Mouse (Mus musculus) intestine, embryonic 16.5 days (tissue): ENCODE results near the gene Mrgpre. TPM values are rescaled to one million over a fixed set of nuclear protein-coding genes. Genes with fewer than 3 reads are reported as not detected.

Experiments used
- ATAC-seq: fragments of 200-750 bp; cut with Nextera tagmentation; 2 replicates; pipeline ENCODE4 v1.8.0; 2017; ENCODE audit warnings: moderate TSS enrichment, moderate library complexity
- H3K27ac ChIP-seq: fragments of 300-500 bp; sonication (generic); 2 replicates; pipeline ENCODE4 v1.5.1; 2014; ENCODE audit warnings: mild to moderate bottlenecking, low read length
- H3K27me3 ChIP-seq: fragments of 300-500 bp; sonication (generic); replicated peaks from 2 replicates; pipeline ENCODE4 v1.6.1; 2014; ENCODE audit warnings: low read length, control low read depth, mixed read lengths; ENCODE audit not compliant: control insufficient read depth, insufficient read depth
- H3K36me3 ChIP-seq: fragments of 300-500 bp; sonication (generic); 2 replicates; pipeline ENCODE4 v1.6.1; 2014; ENCODE audit warnings: low read length, control low read depth; ENCODE audit not compliant: control insufficient read depth, insufficient read depth
- H3K4me1 ChIP-seq: fragments of 300-500 bp; sonication (generic); 2 replicates; pipeline ENCODE4 v1.6.1; 2014; ENCODE audit warnings: low read length, control low read depth, mixed read lengths; ENCODE audit not compliant: control insufficient read depth, insufficient read depth
- H3K4me2 ChIP-seq: fragments of 300-500 bp; sonication (generic); 2 replicates; pipeline ENCODE4 v1.6.1; 2014; ENCODE audit warnings: low read depth, low read length, control low read depth
- H3K4me3 ChIP-seq: fragments of 300-500 bp; sonication (generic); 2 replicates; pipeline ENCODE4 v1.5.1; 2014; ENCODE audit warnings: mild to moderate bottlenecking, low read length
- H3K9ac ChIP-seq: fragments of 300-500 bp; sonication (generic); 2 replicates; pipeline ENCODE4 v1.6.1; 2014; ENCODE audit warnings: low read depth, low read length
- H3K9me3 ChIP-seq: fragments of 300-500 bp; sonication (generic); 2 replicates; pipeline ENCODE4 v1.6.1; 2016; ENCODE audit warnings: low read length, control low read depth; ENCODE audit not compliant: control insufficient read depth
- WGBS: fragments of 180-500 bp; shearing (Covaris S2); extraction: QIAGEN DNeasy Blood & Tissue Kit; methylation state at CpG from one replicate; pipeline ENCODE4 v1.1.7; 2014; 5-methylcytosine and 5-hydroxymethylcytosine counted together
- polyA plus RNA-seq: library from polyadenylated mRNA; unstranded; fragments of >200 nt; fragmentation: Nextera tagmentation; extraction: Ambion mirVana; gene quantifications from 2 replicates; pipeline ENCODE4 v1.2.1, GENCODE M21; 2015

The Mrgpre gene
- polyA plus RNA-seq, 1 experiment from 2014 or later, result 1.4 TPM

- Histone ChIP-seq H3K4me1 (peaks cover 13% of the 10 kb centered on the region), H3K36me3 (peaks cover 4% of the 10 kb centered on the region; the same call in 1 of the 2 replicates), H3K4me2 (peak within 1 kb of the TSS; percentile 74), H3K9ac (peak within 1 kb of the TSS; percentile 81), H3K27me3 (no peaks in the 10 kb centered on the region), H3K9me3 (no peaks in the 10 kb centered on the region), H3K4me3 (peak within 1 kb of the TSS; percentile 71), H3K27ac (peak within 1 kb of the TSS; percentile 79)
- WGBS, result under 1% methylated on average over 40 of the region's 40 CpGs
- ATAC-seq, result peak; percentile 97
Measured at GRCm38 (mm10) chr7:143822375-143823265, 38.3 kb upstream of the Mrgpre start, which contains the start of the genes Nadsyn1 and Dhcr7. TSS of gene Nadsyn1 (minus strand) at chr7:143822849. TSS of gene Dhcr7 (plus strand) at chr7:143823145.

GRCm38 (mm10) chr7:143821241-143821640 lies 36.9 kb upstream of the Mrgpre start:
- Histone ChIP-seq H3K4me2 (peak overlapping the region; percentile 74), H3K9me3 (no peaks in the 10 kb centered on the region), H3K36me3 (peaks cover 8% of the 10 kb centered on the region), H3K9ac (no peak overlapping the region), H3K4me3 (peak overlapping the region; percentile 7; the same call in 1 of the 2 replicates), H3K27ac (peak overlapping the region; percentile 75), H3K27me3 (no peaks in the 10 kb centered on the region), H3K4me1 (peaks cover 13% of the 10 kb centered on the region)
- WGBS, result 72% methylated on average over 2 of the region's 2 CpGs
- ATAC-seq, result peak; percentile 49

- Histone ChIP-seq H3K4me2 (no peak overlapping the region), H3K27me3 (no peaks in the 10 kb centered on the region), H3K9ac (no peak overlapping the region), H3K36me3 (peaks cover 10% of the 10 kb centered on the region), H3K27ac (no peak overlapping the region), H3K4me3 (no peak overlapping the region), H3K9me3 (no peaks in the 10 kb centered on the region), H3K4me1 (peaks cover 13% of the 10 kb centered on the region)
- no peak for ATAC-seq
- WGBS, result 69% methylated on average over 4 of the region's 4 CpGs
Measured at GRCm38 (mm10) chr7:143819201-143819600, 34.9 kb upstream of the Mrgpre start.

- WGBS, result 58% methylated on average over 1 of the region's 1 CpGs
- H3K9ac ChIP-seq, result no peak overlapping the region
- H3K4me2 ChIP-seq, result no peak overlapping the region
- H3K27ac ChIP-seq, result no peak overlapping the region
- H3K9me3 ChIP-seq, result no peaks in the 10 kb centered on the region
- no peaks in the 10 kb centered on the region for H3K27me3 ChIP-seq
- no peak for ATAC-seq
- no peaks in the 10 kb centered on the region; the same call in 1 of the 2 replicates for H3K4me1 ChIP-seq
- H3K4me3 ChIP-seq, result no peak overlapping the region
- H3K36me3 ChIP-seq, result peaks cover 39% of the 10 kb centered on the region
Measured at GRCm38 (mm10) chr7:143808909-143809308, 24.6 kb upstream of the Mrgpre start.

- 49% methylated on average over 5 of the region's 5 CpGs for WGBS
- ATAC-seq, result peak; percentile 76
- peaks cover 12% of the 10 kb centered on the region for H3K36me3 ChIP-seq
- H3K9ac ChIP-seq, result no peak overlapping the region
- H3K27ac ChIP-seq, result no peak overlapping the region
- H3K9me3 ChIP-seq, result no peaks in the 10 kb centered on the region
- no peaks in the 10 kb centered on the region for H3K27me3 ChIP-seq
- no peak overlapping the region for H3K4me3 ChIP-seq
- H3K4me1 ChIP-seq, result no peaks in the 10 kb centered on the region; the same call in 1 of the 2 replicates
- no peak overlapping the region for H3K4me2 ChIP-seq
Measured at GRCm38 (mm10) chr7:143805199-143805624, 20.9 kb upstream of the Mrgpre start.

- no peak overlapping the region for H3K4me2 ChIP-seq
- no peaks in the 10 kb centered on the region; the same call in 1 of the 2 replicates for H3K4me1 ChIP-seq
- H3K4me3 ChIP-seq, result no peak overlapping the region
- H3K27ac ChIP-seq, result no peak overlapping the region
- no peak overlapping the region for H3K9ac ChIP-seq
- WGBS, result 85% methylated on average over 8 of the region's 8 CpGs
- H3K36me3 ChIP-seq, result peaks cover 40% of the 10 kb centered on the region
- no peak for ATAC-seq
- no peaks in the 10 kb centered on the region for H3K9me3 ChIP-seq
- no peaks in the 10 kb centered on the region for H3K27me3 ChIP-seq
Measured at GRCm38 (mm10) chr7:143801195-143802065, 17.1 kb upstream of the Mrgpre start.

- Histone ChIP-seq H3K9me3 (no peaks in the 10 kb centered on the region), H3K9ac (no peak overlapping the region), H3K27me3 (no peaks in the 10 kb centered on the region), H3K4me1 (no peaks in the 10 kb centered on the region; the same call in 1 of the 2 replicates), H3K4me2 (no peak overlapping the region), H3K36me3 (peaks cover 38% of the 10 kb centered on the region), H3K4me3 (no peak overlapping the region), H3K27ac (no peak overlapping the region)
- 82% methylated on average over 1 of the region's 1 CpGs for WGBS
- ATAC-seq, result no peak; the same call in 1 of the 2 replicates
Measured at GRCm38 (mm10) chr7:143800770-143801169, 16.5 kb upstream of the Mrgpre start.

- Histone ChIP-seq H3K9me3 (no peaks in the 10 kb centered on the region), H3K27me3 (no peaks in the 10 kb centered on the region), H3K9ac (no peak overlapping the region), H3K4me2 (no peak overlapping the region), H3K4me1 (no peaks in the 10 kb centered on the region), H3K4me3 (no peak overlapping the region), H3K27ac (no peak overlapping the region), H3K36me3 (peaks cover 34% of the 10 kb centered on the region)
- ATAC-seq, result no peak
- 82% methylated on average over 4 of the region's 4 CpGs for WGBS
Measured at GRCm38 (mm10) chr7:143798783-143799182, 14.5 kb upstream of the Mrgpre start.

GRCm38 (mm10) chr7:143793121-143793520 lies 8.8 kb upstream of the Mrgpre start:
- Histone ChIP-seq H3K4me2 (no peak overlapping the region), H3K36me3 (peaks cover 12% of the 10 kb centered on the region), H3K9ac (no peak overlapping the region), H3K27me3 (no peaks in the 10 kb centered on the region), H3K9me3 (no peaks in the 10 kb centered on the region), H3K27ac (no peak overlapping the region), H3K4me1 (0 out of 2 replicates have a peak, but pooled peaks cover 6% of the 10 kb centered on the region), H3K4me3 (no peak overlapping the region)
- 59% methylated on average over 4 of the region's 4 CpGs for WGBS
- peak; percentile 87 for ATAC-seq
